Mouse (Mus musculus): ENCODE measurements around the gene Krtap15.

Gene Krtap15

DNA sequence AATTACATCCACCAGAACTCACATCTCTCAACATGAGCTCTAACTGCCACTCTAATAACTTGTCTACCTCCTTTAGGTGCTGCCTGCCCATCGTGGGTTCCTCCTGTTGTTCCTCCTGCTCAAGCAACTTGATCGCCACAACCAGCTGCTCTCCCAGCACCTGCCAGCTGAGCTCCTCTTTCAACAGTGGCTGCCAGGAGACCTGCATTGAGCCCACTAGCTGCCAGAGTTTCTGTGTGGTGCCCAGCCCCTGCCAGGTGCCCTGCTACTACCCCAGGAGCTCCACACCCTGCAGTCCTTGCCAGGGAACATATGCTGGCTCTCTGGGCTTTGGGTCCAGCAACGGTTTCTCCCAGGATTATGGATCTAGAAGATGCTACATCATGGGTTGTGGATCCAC is at the start of gene Krtap15:
TSS of gene Krtap15 (plus strand) at position 150 of the 400 bp plus-strand sequence.
- DNase-seq = no peak

DNA sequence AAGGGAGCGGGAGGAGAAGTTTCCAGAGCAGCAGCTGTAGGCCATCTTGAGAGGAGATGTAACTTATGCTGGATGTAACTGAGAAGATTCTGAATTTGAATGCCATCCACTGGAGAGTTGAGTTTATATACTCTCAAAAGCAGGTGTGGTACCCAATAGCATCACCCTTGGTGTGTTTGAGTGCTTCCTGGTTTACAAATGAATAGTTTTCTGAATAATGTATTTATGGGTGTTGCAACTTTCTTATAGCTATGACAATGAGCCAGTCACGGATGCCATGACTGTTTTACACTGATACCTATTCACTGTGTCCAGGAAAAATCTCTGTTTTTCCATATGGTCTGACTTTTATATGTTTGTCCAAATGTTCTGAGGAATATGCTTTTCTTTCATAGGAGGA is 45.9 kb upstream of the Krtap15 start, which contains the start of gene 2310057N15Rik:
TSS of gene 2310057N15Rik (minus strand) at position 101 of the 400 bp plus-strand sequence.
- DNase-seq = no peak

DNA sequence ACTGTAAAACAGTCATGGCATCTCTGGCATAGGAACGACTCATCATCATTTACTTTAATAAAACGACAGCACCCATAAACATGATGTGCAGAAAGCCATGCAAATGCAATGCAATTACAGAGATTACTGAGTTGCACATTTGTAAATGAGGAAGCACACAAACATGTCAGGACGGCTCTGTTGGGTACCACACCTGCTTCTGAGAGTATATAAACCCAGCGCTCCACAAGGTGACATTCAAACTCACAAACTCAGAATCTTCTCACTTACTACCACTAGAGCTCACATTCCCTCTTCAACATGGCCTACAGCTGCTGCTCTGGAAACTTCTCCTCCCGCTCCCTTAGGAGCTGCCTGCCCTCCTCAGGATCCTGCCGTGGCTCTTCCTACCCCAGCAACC is 42.4 kb upstream of the Krtap15 start, which contains the start of gene Gm5965:
TSS of gene Gm5965 (plus strand) at position 301 of the 400 bp plus-strand sequence.
- DNase-seq = no peak

DNA sequence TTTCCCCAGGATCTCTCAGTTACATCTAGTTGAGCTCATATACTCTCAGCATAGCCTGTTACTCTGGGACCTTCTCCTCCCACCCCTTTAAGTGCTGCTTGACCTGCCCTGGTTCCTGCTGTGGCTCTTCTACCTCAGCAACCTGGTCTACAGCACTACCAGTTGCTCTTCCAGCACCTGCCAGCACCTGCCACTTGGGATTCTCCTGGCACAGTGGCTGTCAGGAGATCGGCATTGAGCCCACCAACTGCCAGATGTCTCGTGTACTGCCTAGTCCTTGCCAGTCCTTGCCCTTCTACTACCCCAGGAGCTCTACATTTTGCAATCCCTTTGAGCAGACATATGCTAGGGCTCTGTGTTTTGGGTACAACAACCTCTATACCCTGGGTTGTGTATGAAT is 33.2 kb upstream of the Krtap15 start:
- DNase-seq = no peak

DNA sequence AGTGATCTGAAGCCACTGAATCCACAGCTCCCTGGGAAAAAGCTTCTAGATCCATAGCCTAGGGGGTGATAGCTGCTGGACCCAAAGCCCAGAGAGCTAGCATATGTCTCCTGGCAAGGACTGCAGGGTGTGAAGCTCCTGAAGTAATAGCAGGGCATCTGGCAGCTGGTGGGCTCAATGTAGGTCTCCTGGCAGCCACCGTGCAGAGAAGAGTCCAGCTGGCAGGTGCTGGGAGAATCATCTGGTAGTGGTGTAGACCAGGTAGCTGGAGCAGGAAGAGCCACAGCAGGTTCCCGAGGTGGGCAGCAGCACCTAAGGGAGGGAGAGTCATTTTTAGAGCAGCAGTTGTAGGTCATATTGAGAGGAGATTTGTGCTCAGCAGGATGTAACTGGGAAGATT is 8.2 kb upstream of the Krtap15 start, which contains the start of gene Gm20741:
TSS of gene Gm20741 (minus strand) at position 394 of the 400 bp plus-strand sequence.
- DNase-seq = no peak

DNA sequence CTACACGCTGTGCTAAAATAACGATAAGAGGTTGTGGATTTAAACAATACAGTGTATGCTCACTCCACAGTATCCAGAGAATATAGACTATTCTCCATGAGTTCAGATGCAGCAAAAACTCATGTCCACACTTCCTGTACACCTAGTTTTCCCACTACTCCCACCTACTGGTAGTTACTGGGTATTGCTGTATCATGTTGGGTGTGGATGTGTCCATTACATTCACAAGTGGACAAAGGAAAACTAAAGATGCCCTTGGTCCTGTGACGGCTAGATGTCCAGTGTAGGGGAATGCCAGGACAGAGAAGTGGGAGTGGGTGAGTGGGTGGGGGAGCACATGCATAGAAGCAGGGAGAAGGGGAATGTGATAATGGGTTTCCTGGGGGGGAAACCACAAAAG is 3.7 kb downstream of the Krtap15 start:
- no peak for DNase-seq

DNA sequence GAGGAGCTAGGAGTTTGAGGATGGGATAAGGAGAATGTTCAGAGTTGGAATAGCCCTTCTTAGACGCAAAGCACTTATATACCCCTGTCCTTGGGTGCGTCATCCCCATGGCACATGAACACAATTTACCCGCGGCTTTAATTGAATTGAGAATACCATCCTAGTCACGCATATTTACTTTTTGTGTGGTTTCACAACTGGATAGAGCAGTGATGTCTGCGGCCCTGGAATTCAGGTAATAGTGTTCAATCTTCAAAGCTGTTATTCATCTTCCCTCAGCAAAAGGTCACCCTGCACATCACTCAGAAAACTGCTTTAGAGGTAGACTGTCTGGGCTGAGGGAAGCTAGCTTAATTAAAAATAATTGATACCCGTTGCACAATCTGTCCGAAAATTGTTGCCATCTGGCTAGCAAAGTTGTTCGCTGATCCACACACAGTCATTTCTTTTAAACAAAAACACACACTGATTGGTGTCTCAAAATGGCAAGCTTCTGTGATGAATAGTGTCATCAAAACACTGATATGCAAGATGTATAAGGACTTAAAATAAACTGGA is 6.2 kb downstream of the Krtap15 start, which contains the start of gene Krtap14:
TSS of gene Krtap14 (minus strand) at position 51 of the 558 bp plus-strand sequence.
- no peak for DNase-seq

DNA sequence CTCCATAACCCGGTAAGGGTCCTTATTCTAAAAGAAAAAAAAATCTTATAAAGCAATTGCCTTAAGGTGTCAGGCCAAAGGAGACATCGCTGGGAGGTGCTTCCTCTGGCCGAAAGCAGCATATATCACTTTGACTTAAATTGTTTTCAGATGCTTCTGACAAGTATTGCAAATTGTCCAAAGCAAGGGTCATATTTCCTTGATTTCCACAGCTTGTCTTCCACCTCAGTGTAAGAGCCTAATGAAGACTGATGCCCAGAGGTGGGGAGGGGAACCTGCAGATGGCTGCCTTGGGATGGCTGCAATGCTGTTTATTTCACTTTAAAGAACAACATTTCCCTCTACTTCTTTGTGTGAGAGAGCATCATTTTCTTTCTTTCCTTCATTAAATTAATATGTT is 7.0 kb downstream of the Krtap15 start:
- DNase-seq = no peak

DNA sequence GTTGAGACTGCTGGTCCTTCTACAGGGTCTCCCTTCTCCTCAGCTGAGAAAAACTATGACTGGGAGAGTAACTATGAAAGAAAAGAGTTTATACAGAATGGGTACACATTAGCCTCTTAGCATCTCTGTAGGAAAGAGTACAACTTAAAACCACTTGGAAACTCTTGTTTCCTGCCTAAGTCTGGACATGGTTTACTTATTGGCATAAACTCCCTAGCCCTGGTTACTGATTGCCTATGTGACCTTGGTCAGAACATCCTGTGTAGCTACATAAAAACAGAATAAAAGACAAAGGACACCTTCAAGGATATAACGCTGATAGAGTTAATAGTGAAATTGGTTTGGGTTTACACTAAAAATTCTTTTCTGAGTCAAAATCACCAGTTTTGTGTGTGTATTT is 27.3 kb downstream of the Krtap15 start:
- DNase-seq = no peak

DNA sequence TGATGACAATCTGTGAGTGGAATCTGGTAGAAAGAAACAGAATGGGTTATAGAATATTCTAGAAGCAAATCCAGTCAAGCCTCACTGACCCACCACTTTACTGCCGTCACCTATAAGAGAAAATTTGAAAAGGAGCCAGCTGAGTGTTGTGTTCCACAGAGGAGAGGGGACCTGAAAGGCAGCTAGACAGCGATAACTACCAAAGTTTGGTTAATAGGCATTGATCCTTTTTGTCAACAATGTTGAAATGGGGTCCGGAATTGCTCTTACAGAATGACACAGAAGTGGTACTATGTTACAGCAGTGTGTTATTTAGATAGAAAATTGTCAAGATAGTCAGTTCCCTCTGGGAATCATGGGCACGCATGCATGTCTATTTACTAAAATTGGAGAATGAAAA is 28.5 kb downstream of the Krtap15 start:
- DNase-seq = no peak

DNA sequence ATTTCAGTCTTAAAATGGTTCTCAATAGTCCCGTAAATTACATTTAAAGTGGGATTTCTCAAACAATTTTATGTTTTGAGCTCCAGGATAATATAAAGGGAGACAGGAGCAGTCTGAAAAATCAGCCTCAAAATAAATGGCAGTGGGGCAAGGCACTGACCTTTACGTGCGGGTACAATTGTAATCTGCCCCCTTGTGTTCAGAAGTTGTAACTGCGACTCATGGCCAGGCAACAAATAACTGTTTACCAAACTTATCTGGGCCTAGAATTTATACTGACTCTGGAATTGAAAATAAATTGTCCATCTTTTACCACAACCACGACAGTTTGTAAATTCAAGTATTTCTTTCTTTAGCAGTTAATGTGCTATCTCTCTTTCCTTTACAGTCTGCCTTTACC is 31.4 kb downstream of the Krtap15 start:
- DNase-seq = peak in 1 of 2 experiments; percentile 3

DNA sequence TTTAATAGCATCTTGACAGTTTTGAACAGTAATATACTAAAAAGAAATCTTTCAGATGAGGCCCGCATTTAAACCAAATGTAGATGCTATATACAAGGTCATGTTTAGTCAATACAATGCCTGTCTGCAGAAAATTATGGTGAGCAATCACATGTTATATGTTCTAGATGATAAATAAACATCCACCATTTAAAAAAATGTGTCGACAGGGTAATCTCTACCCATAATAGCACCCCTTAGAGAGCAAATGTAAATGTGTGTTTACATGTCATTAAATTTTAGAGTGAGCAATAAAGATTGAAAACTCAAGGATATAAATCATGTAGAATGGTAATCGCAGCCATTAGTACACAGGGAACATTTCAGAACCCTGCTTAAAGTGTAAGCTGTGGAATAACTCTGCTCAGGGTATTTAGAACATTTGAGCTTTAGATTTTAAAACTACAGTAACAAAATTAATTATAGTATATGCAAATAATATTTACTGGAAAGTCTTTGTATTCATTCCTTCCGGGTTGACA is 44.9 kb downstream of the Krtap15 start:
- DNase-seq = no peak

DNA sequence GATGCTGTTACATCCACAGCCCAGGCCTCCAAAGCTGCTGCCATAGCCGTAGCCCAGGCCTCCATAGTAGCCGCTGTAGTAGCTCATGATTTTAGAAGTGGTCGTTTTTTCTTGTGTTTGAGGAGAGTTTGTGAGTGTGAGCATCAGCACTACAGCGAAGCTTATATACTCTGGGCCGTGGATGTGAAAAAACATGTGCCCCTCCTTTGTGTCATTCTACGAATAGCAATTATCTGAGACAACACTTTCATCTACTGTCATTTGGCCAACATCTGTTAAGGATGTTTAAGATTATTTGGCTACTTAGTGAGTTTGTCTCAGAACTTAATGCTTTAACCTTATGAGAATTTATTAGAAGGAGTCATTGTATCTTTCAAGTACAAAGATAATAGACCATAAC is 49.3 kb downstream of the Krtap15 start, which contains the start of gene Krtap19-1:
TSS of gene Krtap19-1 (minus strand) at position 101 of the 400 bp plus-strand sequence.
- no peak for DNase-seq

DNA sequence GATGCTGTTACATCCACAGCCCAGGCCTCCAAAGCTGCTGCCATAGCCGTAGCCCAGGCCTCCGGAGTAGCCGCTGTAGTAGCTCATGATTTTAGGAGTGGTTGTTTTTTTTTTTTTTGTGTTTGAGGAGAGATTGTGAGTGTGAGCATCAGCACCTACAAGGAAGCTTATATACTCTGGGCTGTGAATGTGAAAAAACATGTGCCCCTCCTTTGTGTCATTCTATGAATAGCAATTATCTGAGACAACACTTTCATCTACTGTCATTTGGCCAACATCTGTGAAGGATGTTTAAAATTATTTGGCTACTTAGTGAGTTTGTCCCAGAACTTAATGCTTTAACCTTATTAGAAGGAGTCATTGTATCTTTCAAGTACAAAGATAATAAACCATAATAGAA is 54.2 kb downstream of the Krtap15 start, which contains the start of gene Krtap19-2:
TSS of gene Krtap19-2 (minus strand) at position 101 of the 400 bp plus-strand sequence.
- DNase-seq = no peak

DNA sequence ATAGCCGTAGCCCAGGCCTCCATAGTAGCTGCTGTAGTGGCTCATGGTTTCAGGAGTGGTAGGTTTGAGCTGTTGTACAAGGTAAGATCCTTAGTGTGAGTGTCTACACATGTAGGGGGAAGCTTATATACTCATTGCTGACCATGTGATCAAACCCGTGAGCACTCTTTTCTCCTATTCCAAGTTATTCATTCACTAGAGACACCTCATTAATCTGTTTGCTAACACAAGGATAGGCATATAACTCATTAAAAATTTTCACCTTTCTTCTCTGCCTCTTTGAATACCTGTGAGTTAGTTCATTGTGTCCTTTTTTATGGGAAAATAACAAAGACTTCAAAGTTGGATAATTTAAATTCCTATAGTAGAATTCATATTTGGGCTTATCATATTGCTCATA is 57.9 kb downstream of the Krtap15 start, which contains the start of gene Krtap19-3:
TSS of gene Krtap19-3 (minus strand) at position 101 of the 400 bp plus-strand sequence.
- no peak for DNase-seq

Measured in B cell, adult 2 months (primary cell).